Mouse (Mus musculus) megakaryocyte, embryonic 14.5 days (primary cell): ENCODE results near the gene Arhgef26.

Experiments used
- FLI1 ChIP-seq: IDR thresholded peaks from 2 replicates; pipeline ENCODE4 v1.6.1; 2012; ENCODE audit warnings: low read length, inconsistent platforms, mixed read lengths
- GATA1 ChIP-seq: IDR thresholded peaks from 3 replicates; pipeline ENCODE4 v1.6.1; 2012; ENCODE audit warnings: mixed read lengths, low read length, inconsistent platforms, borderline replicate concordance

- no peak for TF ChIP-seq FLI1
- no peak for TF ChIP-seq GATA1
These were observed 71.5 kb downstream of the Arhgef26 start for GRCm38 (mm10) chr3:62409555-62410182.
